Mouse (Mus musculus) left cerebral cortex, adult 2 months (tissue): ENCODE results near the gene Tnfrsf8. TPM values are rescaled to one million over a fixed set of nuclear protein-coding genes. Genes with fewer than 3 reads are reported as not detected.

Experiments used
- DNase-seq, 2 experiments: peaks; one replicate each; pipeline ENCODE4 v3.0.0; 2021 to 2022; ENCODE audit warnings: low spot score in 2 of 2, mixed read lengths in 1 of 2; ENCODE audit errors: extremely low spot score in 1 of 2
- H3K27ac ChIP-seq: fragments of 200-600 bp; 2 replicates; pipeline ENCODE4 v1.8.1; 2022
- H3K4me3 ChIP-seq: fragments of 200-600 bp; 2 replicates; pipeline ENCODE4 v1.8.1; 2022
- CTCF ChIP-seq: fragments of 200-600 bp; IDR thresholded peaks from 2 replicates; pipeline ENCODE4 v1.8.1; 2022; ENCODE audit warnings: antibody characterized with exemption, mild to moderate bottlenecking, moderate library complexity
- intact Hi-C: fragments of 180-260 bp; cut with DNase I; formaldehyde crosslinking; loops from one replicate; pipeline ENCODE4 v1.15.1; 2025
- total RNA-seq, 2 experiments: library from RNA; stranded (reverse); gene quantifications; 2 replicates each; pipeline ENCODE4 v1.2.3; 2021

The Tnfrsf8 gene
- total RNA-seq, 2 experiments from 2014 or later: 0.91 to 1.5 TPM

DNA sequence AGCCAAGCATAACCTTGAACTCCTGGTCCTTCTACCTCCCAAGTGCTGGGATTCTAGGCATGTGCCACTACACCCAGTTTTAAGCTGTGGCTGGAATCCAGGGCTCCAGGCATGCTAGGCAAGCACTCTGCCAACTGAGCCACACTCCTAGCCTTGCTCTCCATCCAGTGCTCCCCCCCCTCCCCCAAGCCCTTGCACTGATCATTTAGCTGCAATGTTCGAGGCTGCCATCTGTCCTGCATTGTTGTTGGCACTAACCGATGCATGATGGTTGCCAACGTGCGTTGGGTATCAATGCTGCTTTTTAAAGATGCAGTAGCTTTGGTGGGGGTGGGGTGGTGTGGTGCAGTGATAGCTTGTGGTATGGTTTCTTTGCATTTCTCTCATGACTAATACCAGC lies 10.9 kb downstream of the Tnfrsf8 start:
- no peak for DNase-seq
- intact Hi-C loops: no loop called here
- Histone ChIP-seq H3K27ac (no peak overlapping the region), H3K4me3 (no peak overlapping the region)
- TF ChIP-seq CTCF: no peak

DNA sequence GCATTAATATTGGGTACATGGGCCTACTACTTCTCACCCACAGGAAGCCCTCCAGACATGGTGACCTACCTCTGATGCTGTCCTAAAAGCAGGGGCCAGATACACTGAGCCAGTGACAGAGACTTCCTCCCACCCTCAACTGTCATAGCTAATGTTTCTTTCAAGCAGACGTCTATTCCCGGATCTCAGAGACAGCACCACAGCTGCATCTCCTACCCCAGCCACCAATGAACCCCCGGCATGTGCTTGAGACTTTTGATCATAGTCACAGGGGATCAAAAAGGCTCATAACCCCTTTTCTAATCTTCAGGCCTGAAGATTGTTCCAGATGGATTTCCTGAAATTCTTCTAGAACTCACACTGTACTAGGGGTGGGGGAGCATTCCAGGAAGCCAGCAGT lies 12.9 kb downstream of the Tnfrsf8 start:
- Histone ChIP-seq H3K4me3 (no peak overlapping the region), H3K27ac (no peak overlapping the region)
- no peak for DNase-seq
- TF ChIP-seq CTCF: no peak
- intact Hi-C loops: no loop called here

GRCm38 (mm10) chr4:145300210-145300927 lies 14.6 kb downstream of the Tnfrsf8 start:
- DNase-seq: no peak
- TF ChIP-seq CTCF: no peak
- Histone ChIP-seq H3K4me3 (no peak overlapping the region), H3K27ac (no peak overlapping the region)
- intact Hi-C loops: no loop called here

DNA sequence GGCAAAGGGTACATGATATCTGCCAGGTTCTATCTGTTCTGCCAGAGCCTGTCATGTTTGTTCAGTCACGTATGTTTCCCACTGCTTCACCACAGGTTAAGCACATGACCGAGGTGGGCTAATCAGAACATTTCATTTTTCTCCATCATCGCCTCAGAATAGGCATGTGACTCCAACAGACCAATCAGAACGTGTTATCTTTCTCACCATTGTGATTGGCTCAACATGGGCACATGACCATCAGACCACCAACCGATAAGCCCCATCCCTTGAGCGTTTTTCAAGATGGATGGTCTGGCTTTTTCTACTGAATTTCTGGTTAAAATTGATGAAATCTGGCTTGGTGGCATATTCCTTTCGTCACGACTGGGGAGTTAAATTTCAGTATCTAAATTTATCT lies 15.6 kb downstream of the Tnfrsf8 start:
- no peak for TF ChIP-seq CTCF
- Histone ChIP-seq H3K27ac (no peak overlapping the region), H3K4me3 (no peak overlapping the region)
- intact Hi-C loops: no loop called here
- DNase-seq: no peak

DNA sequence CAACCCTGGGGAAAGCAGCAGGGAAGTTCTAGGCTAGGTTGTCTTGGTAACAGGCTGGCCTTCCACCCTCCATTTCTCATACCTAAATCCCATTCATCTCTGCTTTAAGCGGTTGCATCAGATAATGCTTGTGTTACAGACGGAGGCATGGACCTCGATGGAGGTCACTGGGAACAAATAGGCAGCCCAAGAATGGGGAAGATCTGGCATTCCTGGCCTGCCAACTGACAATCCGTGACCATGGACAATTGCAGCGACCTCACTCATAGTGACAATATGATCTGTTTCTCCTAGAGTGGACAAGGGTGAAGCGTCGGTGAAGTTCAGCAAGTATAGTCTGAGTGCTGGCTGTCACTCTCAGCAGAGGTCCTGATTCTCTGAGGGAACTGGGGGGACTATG lies 16.1 kb downstream of the Tnfrsf8 start:
- Histone ChIP-seq H3K4me3 (no peak overlapping the region), H3K27ac (no peak overlapping the region)
- intact Hi-C loops: no loop called here
- no peak for DNase-seq
- no peak for TF ChIP-seq CTCF

- intact Hi-C loops: no loop called here
- TF ChIP-seq CTCF: peak; percentile 93
- no peak overlapping the region for H3K27ac ChIP-seq
- DNase-seq: peak; percentile 55 to 70
- no peak overlapping the region for H3K4me3 ChIP-seq
These were observed 19.2 kb downstream of the Tnfrsf8 start for GRCm38 (mm10) chr4:145295589-145296300.

- no peak for TF ChIP-seq CTCF
- no peak overlapping the region for H3K4me3 ChIP-seq
- DNase-seq: no peak
- no peak overlapping the region for H3K27ac ChIP-seq
- intact Hi-C loops: loop anchor here (5.0 kb wide), 1 partner anchor 527 kb away; no protein-coding TSS in a partner anchor
These were observed 20.4 kb downstream of the Tnfrsf8 start for GRCm38 (mm10) chr4:145294588-145294987.

GRCm38 (mm10) chr4:145286369-145287120 lies 28.4 kb downstream of the Tnfrsf8 start:
- intact Hi-C loops: loop anchor here (1.0 to 5.0 kb wide), 3 partner anchors 72 to 394 kb away; partner anchors contain the start of gene Dhrs3
- peak; percentile 89 for TF ChIP-seq CTCF
- Histone ChIP-seq H3K4me3 (no peak overlapping the region), H3K27ac (no peak overlapping the region)
- DNase-seq: peak; percentile 68 to 73

GRCm38 (mm10) chr4:145284675-145285074 lies 30.3 kb downstream of the Tnfrsf8 start:
- H3K27ac ChIP-seq: no peak overlapping the region
- no peak overlapping the region for H3K4me3 ChIP-seq
- TF ChIP-seq CTCF: no peak
- intact Hi-C loops: loop anchor here (5.0 kb wide), 2 partner anchors 127 to 392 kb away; partner anchors contain the start of gene Dhrs3
- DNase-seq: no peak

DNA sequence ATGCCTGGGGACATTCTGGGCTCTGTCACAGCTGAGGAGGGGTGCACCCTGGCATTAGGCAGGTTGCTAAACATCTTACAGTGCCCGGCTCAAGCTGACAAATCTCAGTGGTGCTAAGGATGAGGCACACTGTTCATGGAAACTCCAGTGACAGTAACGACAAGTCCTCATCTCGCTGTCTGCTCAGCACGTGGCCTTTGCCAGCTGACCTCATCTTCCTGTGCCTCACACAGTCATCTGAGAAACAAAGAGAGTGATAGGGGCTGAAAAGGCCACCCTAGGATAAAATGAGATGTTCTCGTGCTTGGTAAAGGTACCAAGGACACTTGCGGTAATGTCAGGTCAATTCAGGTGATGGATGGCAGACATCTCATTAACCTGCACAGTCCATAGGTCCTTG lies 31.5 kb downstream of the Tnfrsf8 start:
- intact Hi-C loops: no loop called here
- no peak overlapping the region for H3K27ac ChIP-seq
- no peak for TF ChIP-seq CTCF
- H3K4me3 ChIP-seq: no peak overlapping the region
- DNase-seq: no peak

GRCm38 (mm10) chr4:145280966-145281365 lies 34.0 kb downstream of the Tnfrsf8 start:
- no peak overlapping the region for H3K27ac ChIP-seq
- TF ChIP-seq CTCF: no peak
- no peak overlapping the region for H3K4me3 ChIP-seq
- no peak for DNase-seq
- intact Hi-C loops: no loop called here
